ENCODE assay signal across 8 mouse cellular contexts in the genomic region with DNA sequence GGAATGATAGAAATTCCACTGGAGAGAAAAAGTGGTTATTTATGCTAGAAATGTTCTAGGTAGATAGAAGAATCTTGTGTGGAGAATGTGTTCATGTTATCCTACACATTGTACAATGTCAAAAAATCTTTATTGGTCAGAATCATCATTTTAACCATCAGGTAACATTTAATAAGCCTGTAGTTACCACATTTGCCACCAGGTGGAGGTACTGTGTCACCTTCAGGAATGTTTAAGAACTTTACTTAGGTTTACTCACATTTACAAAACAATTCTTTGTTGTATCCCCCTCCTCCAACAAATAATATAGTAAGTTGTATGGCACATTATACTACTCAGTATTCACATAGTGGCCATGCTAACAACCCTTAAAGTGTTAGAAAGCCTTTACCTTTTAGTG. TPM values are rescaled to one million over a fixed set of nuclear protein-coding genes. Genes with fewer than 3 reads are reported as not detected.
DNase-seq lines count a peak whose midpoint lies in the region; ATAC-seq lines count a peak whose summit lies in the region.

No protein-coding gene starts in this region.

- H3K27me3 ChIP-seq in hindbrain, embryonic 11.5 days (ENCODE audit: control insufficient read depth, insufficient read depth, low read length): no peaks in the 10 kb centered on the region
- H3K27me3 ChIP-seq in hindbrain, embryonic 10.5 days (ENCODE audit: insufficient read depth, poor library complexity, severe bottlenecking): no peaks in the 10 kb centered on the region

- H3K4me3 ChIP-seq in hindbrain, embryonic 11.5 days (ENCODE audit: low read depth, low read length): no peak overlapping the region
- no peak overlapping the region for H3K4me3 ChIP-seq in hindbrain, embryonic 10.5 days

- no peak for ATAC-seq in hindbrain, embryonic 11.5 days (ENCODE audit: low FRiP score)

- no peaks in the 10 kb centered on the region for H3K4me1 ChIP-seq in hindbrain, embryonic 11.5 days (replicated peaks; ENCODE audit: control insufficient read depth, insufficient read depth, low read length)
- H3K4me1 ChIP-seq in hindbrain, embryonic 10.5 days (replicated peaks): no peaks in the 10 kb centered on the region

- peak; percentile 76 for DNase-seq in hindbrain, embryonic 11.5 days (ENCODE audit: low spot score)
- DNase-seq in hindbrain, embryonic 10.5 days (ENCODE audit: low spot score): no peak
- peak; percentile 47 for DNase-seq in testis, postnatal 10 days (ENCODE audit: low spot score)
- DNase-seq in testis, postnatal 14 days (ENCODE audit: low spot score): no peak
- DNase-seq in c-Kit-positive CD71-positive TER-119-negative erythroid progenitor cells, embryonic 14.5 days (ENCODE audit: low read depth): peak; percentile 53
- DNase-seq in large intestine, adult 2 months (ENCODE audit: low read depth, low spot score): peak; percentile 7
- DNase-seq in thymus, postnatal 4 days: peak; percentile 35
- DNase-seq in urinary bladder, postnatal 36 days (ENCODE audit: low spot score in 2 of 2): no peak

- H3K9ac ChIP-seq in hindbrain, embryonic 11.5 days (ENCODE audit: low read depth, low read length): no peak overlapping the region

- no peak overlapping the region for H3K27ac ChIP-seq in hindbrain, embryonic 11.5 days (ENCODE audit: low read depth, low read length)
- no peak overlapping the region for H3K27ac ChIP-seq in hindbrain, embryonic 10.5 days

- H3K9me3 ChIP-seq in hindbrain, embryonic 11.5 days (ENCODE audit: control insufficient read depth, low read length): no peaks in the 10 kb centered on the region
- H3K9me3 ChIP-seq in hindbrain, embryonic 10.5 days: no peaks in the 10 kb centered on the region

- H3K4me2 ChIP-seq in hindbrain, embryonic 11.5 days (replicated peaks; ENCODE audit: low read depth, low read length): no peak overlapping the region

- no peaks in the 10 kb centered on the region; the same call in 1 of the 2 replicates for H3K36me3 ChIP-seq in hindbrain, embryonic 11.5 days (ENCODE audit: control insufficient read depth, insufficient read depth, low read length)
- H3K36me3 ChIP-seq in hindbrain, embryonic 10.5 days: peaks cover 90% of the 10 kb centered on the region

RNA-seq across cellular contexts. Expression of gene Ttc27, which starts 44.3 kb away (rescaled TPM):
- 21.8 and 22.0 TPM in 2 replicates for polyA plus RNA-seq in hindbrain, embryonic 11.5 days (2014; fragmentation: Nextera tagmentation; extraction: Ambion mirVana)
- 20.4 and 25.8 TPM in 2 replicates for polyA plus RNA-seq in hindbrain, embryonic 10.5 days (2016; fragmentation: Nextera tagmentation; extraction: Ambion mirVana)
- 4.5 and 5.9 TPM in 2 replicates for polyA plus RNA-seq in large intestine, adult 2 months (2012; rRNA removed)

Comparison
In these comparisons a context has a peak if more than half of its experiments do, and no peak if none do; other contexts are left out.
1. DNase-seq: peak in hindbrain, embryonic 11.5 days (single experiment), testis, postnatal 10 days (single experiment), c-Kit-positive CD71-positive TER-119-negative erythroid progenitor cells, embryonic 14.5 days (single experiment), large intestine, adult 2 months (single experiment) and thymus, postnatal 4 days (single experiment); none in hindbrain, embryonic 10.5 days (single experiment), testis, postnatal 14 days (single experiment) and urinary bladder, postnatal 36 days (0 of 2).